Mouse (Mus musculus) E14TG2a.4 (cell line): Measurements from ENCODE around the gene Bcas3.

Experiments
- CTCF ChIP-seq: conservative IDR thresholded peaks from 2 replicates; pipeline ENCODE4 v1.5.1; 2014; ENCODE audit warnings: low read length
- NANOG ChIP-seq: IDR thresholded peaks from 2 replicates; pipeline ENCODE4 v1.6.1; 2014; ENCODE audit warnings: borderline replicate concordance, low read length, mixed read lengths

- TF ChIP-seq CTCF (no peak), NANOG (no peak)
Measured at GRCm38 (mm10) chr11:85310713-85311574, 42.0 kb upstream of the Bcas3 start, which contains the start of gene Ppm1d.
